19 mouse cellular contexts compared by ENCODE assay signal in genomic region chr4:106947741-106948140, GRCm38 (mm10).
"Had no signal": no experiment of that assay in that cellular context is flagged by ENCODE, and none has a peak within 500 bp of the region (broad histone marks: within the 10 kb centered on the region; RNA-seq: fewer than 3 reads in every experiment).

No protein-coding gene starts in this region.

- H3K4me2 ChIP-seq: limb, embryonic 13.5 days; liver, embryonic 13.5 days; midbrain, embryonic 11.5 days; neural tube, embryonic 12.5 days; neural tube, embryonic 15.5 days had no signal

- H3K27me3 ChIP-seq: limb, embryonic 13.5 days; liver, embryonic 13.5 days; neural tube, embryonic 12.5 days; neural tube, embryonic 15.5 days had no signal

- H3K9ac ChIP-seq: limb, embryonic 13.5 days; liver, embryonic 13.5 days; neural tube, embryonic 12.5 days; neural tube, embryonic 15.5 days had no signal

- H3K4me3 ChIP-seq: limb, embryonic 13.5 days; liver, embryonic 13.5 days; neural tube, embryonic 12.5 days; neural tube, embryonic 15.5 days had no signal

- H3K9me3 ChIP-seq: limb, embryonic 13.5 days; liver, embryonic 13.5 days; neural tube, embryonic 12.5 days; neural tube, embryonic 15.5 days had no signal

- H3K36me3 ChIP-seq: neural tube, embryonic 15.5 days had no signal

- DNase-seq: kidney, adult 18-20 months; kidney, adult 9 months; kidney, postnatal 14 days; kidney, postnatal 4 days; left cerebral cortex, postnatal 4 days; liver, embryonic 13.5 days; lung, adult 2 months; lung, postnatal 14 days; lung, postnatal 4 days; midbrain, embryonic 14.5 days; right cerebral cortex, adult 18-20 months; right cerebral cortex, postnatal 14 days; right cerebral cortex, postnatal 4 days; thymus, adult 18-20 months; thymus, postnatal 36 days had no signal

- H3K27ac ChIP-seq: limb, embryonic 13.5 days; liver, embryonic 13.5 days; neural tube, embryonic 12.5 days; neural tube, embryonic 15.5 days had no signal
